ENCODE assay signal across 27 mouse cellular contexts in genomic region chr8:109990224-109990623, GRCm38 (mm10). TPM values are rescaled to one million over a fixed set of nuclear protein-coding genes. Genes with fewer than 3 reads are reported as not detected.
DNase-seq lines count a peak whose midpoint lies in the region; ATAC-seq and TF ChIP-seq lines count a peak whose summit lies in the region.
"Had no signal": no experiment of that assay in that cellular context is flagged by ENCODE, and none has a peak within 500 bp of the region (broad histone marks: within the 10 kb centered on the region; RNA-seq: fewer than 3 reads in every experiment).

Gene Tat (plus strand): TSS chr8:109990437.

- no peaks in the 10 kb centered on the region for H3K27me3 ChIP-seq in liver, adult 2 months (ENCODE audit: control insufficient read depth, insufficient read depth, low read length)
- no peaks in the 10 kb centered on the region for H3K27me3 ChIP-seq in liver, embryonic 11.5 days (replicated peaks; ENCODE audit: control insufficient read depth, insufficient read depth, low read length)
- H3K27me3 ChIP-seq: embryonic facial prominence, embryonic 13.5 days; embryonic facial prominence, embryonic 15.5 days; forebrain, embryonic 12.5 days had no signal

- 0 out of 2 replicates have a peak, but pooled peaks cover 3% of the 10 kb centered on the region for H3K79me2 ChIP-seq in liver, adult 2 months (ENCODE audit: control insufficient read depth, insufficient read depth, low read length)

- DNase-seq in adrenal gland, postnatal 14 days = no peak
- DNase-seq in adrenal gland, postnatal 4 days (ENCODE audit: low spot score in 2 of 2) = no peak
- peak; percentile 95 for DNase-seq in liver, adult 2 months (ENCODE audit: extremely low read depth, low read depth, low spot score)
- DNase-seq in liver, embryonic 11.5 days (ENCODE audit: low spot score) = no peak
- DNase-seq in large intestine, adult 2 months (ENCODE audit: low read depth, low spot score) = no peak
- DNase-seq in spleen, postnatal 4 days (ENCODE audit: low spot score in 2 of 2) = no peak
- DNase-seq: adrenal gland, postnatal 10 days; adrenal gland, postnatal 36 days; cerebellum, adult 11 months; cerebellum, adult 18-20 months; cerebellum, adult 8-10 months; cerebellum, adult 9-11 months; cerebellum, postnatal 14 days; cerebellum, postnatal 36 days; embryo, embryonic 11 days had no signal

- H3K4me1 ChIP-seq in liver, adult 2 months (ENCODE audit: control insufficient read depth, insufficient read depth, low read length) = peaks cover 12% of the 10 kb centered on the region
- no peaks in the 10 kb centered on the region for H3K4me1 ChIP-seq in liver, embryonic 11.5 days (replicated peaks; ENCODE audit: control insufficient read depth, insufficient read depth, low read length)
- H3K4me1 ChIP-seq: embryonic facial prominence, embryonic 13.5 days; embryonic facial prominence, embryonic 15.5 days; forebrain, embryonic 10.5 days; forebrain, embryonic 12.5 days had no signal

- 13% methylated on average over 8 of the region's 8 CpGs for WGBS in liver, adult 2 months
- 66% methylated on average over 8 of the region's 8 CpGs for WGBS in liver, embryonic 11.5 days
- WGBS in large intestine, adult 2 months = 80% methylated on average over 8 of the region's 8 CpGs

- ATAC-seq in liver, embryonic 11.5 days (replicated peaks; ENCODE audit: low FRiP score) = no peak
- ATAC-seq: forebrain, embryonic 14.5 days; forebrain, embryonic 16.5 days had no signal

- peak within 1 kb of the TSS; percentile 98 for H3K9ac ChIP-seq in liver, adult 2 months (ENCODE audit: low read depth, low read length)
- no peak within 1 kb of the TSS for H3K9ac ChIP-seq in liver, embryonic 11.5 days (ENCODE audit: low read depth, low read length)
- H3K9ac ChIP-seq: embryonic facial prominence, embryonic 13.5 days; embryonic facial prominence, embryonic 15.5 days; forebrain, embryonic 12.5 days had no signal

- H3K4me3 ChIP-seq in liver, adult 2 months (ENCODE audit: insufficient read depth, low read depth, low read length) = peak within 1 kb of the TSS; percentile 58
- H3K4me3 ChIP-seq in liver, embryonic 11.5 days (ENCODE audit: low read depth, low read length) = no peak within 1 kb of the TSS
- H3K4me3 ChIP-seq: embryonic facial prominence, embryonic 13.5 days; embryonic facial prominence, embryonic 15.5 days; erythroblast, embryonic 14.5 days; forebrain, embryonic 10.5 days; forebrain, embryonic 12.5 days had no signal

- no peak for TF ChIP-seq CTCF in liver, adult 2 months (IDR thresholded peaks at IDR 0.05; ENCODE audit: low read depth, low read length)

- H3K36me3 ChIP-seq in liver, adult 2 months (ENCODE audit: control insufficient read depth, insufficient read depth, low read length) = peaks cover 37% of the 10 kb centered on the region
- no peaks in the 10 kb centered on the region for H3K36me3 ChIP-seq in liver, embryonic 11.5 days (ENCODE audit: control insufficient read depth, insufficient read depth, low read length)
- H3K36me3 ChIP-seq: embryonic facial prominence, embryonic 13.5 days; embryonic facial prominence, embryonic 15.5 days; forebrain, embryonic 10.5 days; forebrain, embryonic 12.5 days had no signal

- no peak within 1 kb of the TSS for H3K4me2 ChIP-seq in liver, embryonic 11.5 days
- H3K4me2 ChIP-seq: embryonic facial prominence, embryonic 13.5 days; embryonic facial prominence, embryonic 15.5 days; forebrain, embryonic 12.5 days had no signal

- peak within 1 kb of the TSS; percentile 91 for H3K27ac ChIP-seq in liver, adult 2 months (replicated peaks; ENCODE audit: insufficient read depth, low read depth, low read length)
- no peak within 1 kb of the TSS for H3K27ac ChIP-seq in liver, embryonic 11.5 days (ENCODE audit: low read depth, low read length)
- H3K27ac ChIP-seq: embryonic facial prominence, embryonic 13.5 days; embryonic facial prominence, embryonic 15.5 days; forebrain, embryonic 10.5 days; forebrain, embryonic 12.5 days had no signal

- TF ChIP-seq POLR2A in liver, adult 2 months (IDR thresholded peaks at IDR 0.05; ENCODE audit: extremely low read depth, insufficient read depth, low read length) = peak; percentile 99

- no peaks in the 10 kb centered on the region for H3K9me3 ChIP-seq in liver, embryonic 11.5 days (ENCODE audit: control insufficient read depth, low read length)
- H3K9me3 ChIP-seq: embryonic facial prominence, embryonic 13.5 days; embryonic facial prominence, embryonic 15.5 days; forebrain, embryonic 10.5 days; forebrain, embryonic 12.5 days had no signal

RNA-seq across cellular contexts. Expression of gene Tat, which starts in this region (rescaled TPM):
- total RNA-seq in adrenal gland, postnatal 14 days (2021) = 6.8 and 46.2 TPM in 2 replicates
- 1 to 10 TPM in 1 of 2 experiments, under 1 TPM in 1; 0.48 to 8.8 TPM for total RNA-seq in adrenal gland, postnatal 4 days (2021)
- total RNA-seq in liver, adult 2 months (2014; rRNA removed) = 815 and 1,088 TPM in 2 replicates
- polyA plus RNA-seq in liver, adult 2 months (2012; rRNA removed) = 868 and 1,411 TPM in 2 replicates
- 0.22 TPM in 1 of 2 replicates, not detected in the other for polyA plus RNA-seq in liver, embryonic 11.5 days (2014; fragmentation: Nextera tagmentation; extraction: Ambion mirVana)
- polyA plus RNA-seq in large intestine, adult 2 months (2012; rRNA removed) = 0.77 and 18.1 TPM in 2 replicates
- total RNA-seq: common myeloid progenitor, adult 5-6 weeks; ES-E14; MEL had no signal
- polyA plus RNA-seq: C2C12; embryonic facial prominence, embryonic 11.5 days; embryonic facial prominence, embryonic 13.5 days; erythroblast, embryonic 14.5 days; forebrain, embryonic 10.5 days; forebrain, embryonic 12.5 days; forebrain, embryonic 14.5 days; forebrain, embryonic 16.5 days had no signal

Comparison
In these comparisons a context has a peak if more than half of its experiments do, and no peak if none do; other contexts are left out.
1. RNA of gene Tat (total RNA-seq): 815 to 1,088 TPM in liver, adult 2 months; 6.8 to 46.2 TPM in adrenal gland, postnatal 14 days and 0.48 to 8.8 TPM in adrenal gland, postnatal 4 days; every median in the first group is over 10 times any median in the second.
2. RNA of gene Tat (polyA plus RNA-seq): 868 to 1,411 TPM in liver, adult 2 months; 0.77 to 18.1 TPM in large intestine, adult 2 months and 0.22 TPM in liver, embryonic 11.5 days; every median in the first group is over 10 times any median in the second.